Mouse (Mus musculus): ENCODE data around the gene Wee2. TPM values are rescaled to one million over a fixed set of nuclear protein-coding genes. Genes with fewer than 3 reads are reported as not detected.
A peak's percentile ranks its signal among the peaks of the same experiment; 100 is the strongest.

Gene Wee2
- polyA plus RNA-seq, 1 experiment, result not detected

DNA sequence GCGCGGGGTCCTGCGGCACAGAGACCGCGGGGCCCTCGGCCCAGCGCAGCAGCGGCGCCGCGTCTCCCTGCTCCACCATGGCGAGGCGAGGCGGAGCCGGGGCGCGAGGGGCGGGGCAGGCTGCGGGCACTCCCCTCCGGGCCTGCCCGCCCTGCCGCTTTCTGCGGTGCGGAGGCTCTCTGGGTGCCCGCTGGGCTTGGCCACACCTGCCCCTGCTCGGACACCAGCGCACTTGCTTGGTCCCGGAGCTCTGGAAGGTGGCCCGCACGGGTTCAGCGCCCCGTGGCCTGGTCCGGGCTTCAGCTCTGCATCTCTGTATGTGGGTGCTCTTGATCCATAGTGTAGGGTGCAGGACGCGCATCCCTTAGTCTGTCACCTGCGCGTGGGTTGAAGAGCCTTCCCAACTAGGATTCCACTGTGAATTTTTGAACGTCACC lies 2.8 kb upstream of the Wee2 start, which contains the start of gene E330009J07Rik:
Gene E330009J07Rik (minus strand): TSS at position 89 of the 437 bp plus-strand sequence.
- Histone ChIP-seq H3K36me3 (ENCODE audit: control insufficient read depth, insufficient read depth) (no peaks in the 10 kb centered on the region), H3ac (ENCODE audit: control insufficient read depth, insufficient read length, low read depth) (peak within 1 kb of the TSS; percentile 45), H3K4me3 (ENCODE audit: insufficient read depth, poor library complexity, severe bottlenecking) (peak within 1 kb of the TSS; percentile 44), H3K79me2 (ENCODE audit: control insufficient read depth, insufficient read depth) (no peaks in the 10 kb centered on the region), H3K79me3 (ENCODE audit: low read depth) (no peaks in the 10 kb centered on the region), H3K27me3 (ENCODE audit: control insufficient read depth, insufficient read depth, insufficient read length) (peaks cover 10% of the 10 kb centered on the region)
- no peak for TF ChIP-seq MAX (IDR thresholded peaks at IDR 0.05)
- TF ChIP-seq MYOG (IDR thresholded peaks at IDR 0.05; ENCODE audit: control insufficient read depth, extremely low read depth, insufficient read length), result no peak
- no peak for TF ChIP-seq USF1 (IDR thresholded peaks at IDR 0.05; ENCODE audit: low read depth)
- no peak for TF ChIP-seq CEBPB (IDR thresholded peaks at IDR 0.05; ENCODE audit: low read depth)
- TF ChIP-seq CTCF (IDR thresholded peaks at IDR 0.05; ENCODE audit: control insufficient read depth, insufficient read depth, insufficient read length), result no peak
- no peak for TF ChIP-seq MYOD1 (IDR thresholded peaks at IDR 0.05; ENCODE audit: control insufficient read depth, insufficient read length, low read depth)
- TF ChIP-seq FOSL1 (IDR thresholded peaks at IDR 0.05; ENCODE audit: insufficient read depth, low read length, poor library complexity, severe bottlenecking), result no peak

- H3ac ChIP-seq (ENCODE audit: control insufficient read depth, insufficient read length, low read depth), result no peak overlapping the region
- no peak overlapping the region for H3K4me3 ChIP-seq (ENCODE audit: insufficient read depth, poor library complexity, severe bottlenecking)
- H3K36me3 ChIP-seq (ENCODE audit: control insufficient read depth, insufficient read depth), result no peaks in the 10 kb centered on the region
- H3K79me3 ChIP-seq (ENCODE audit: low read depth), result no peaks in the 10 kb centered on the region
- no peaks in the 10 kb centered on the region for H3K79me2 ChIP-seq (ENCODE audit: control insufficient read depth, insufficient read depth)
- TF ChIP-seq CEBPB (IDR thresholded peaks at IDR 0.05; ENCODE audit: low read depth) (no peak), MAX (IDR thresholded peaks at IDR 0.05) (no peak), CTCF (IDR thresholded peaks at IDR 0.05; ENCODE audit: control insufficient read depth, insufficient read depth, insufficient read length) (no peak)
- H3K27me3 ChIP-seq (ENCODE audit: control insufficient read depth, insufficient read depth, insufficient read length), result peaks cover 15% of the 10 kb centered on the region
These were observed 843 bp downstream of the Wee2 start for GRCm38 (mm10) chr6:40439731-40440130.

- H3K79me2 ChIP-seq (ENCODE audit: control insufficient read depth, insufficient read depth), result no peaks in the 10 kb centered on the region
- no peaks in the 10 kb centered on the region for H3K79me3 ChIP-seq (ENCODE audit: low read depth)
- no peak overlapping the region for H3ac ChIP-seq (ENCODE audit: control insufficient read depth, insufficient read length, low read depth)
- TF ChIP-seq FOSL1 (IDR thresholded peaks at IDR 0.05; ENCODE audit: insufficient read depth, low read length, poor library complexity, severe bottlenecking) (no peak), CTCF (IDR thresholded peaks at IDR 0.05; ENCODE audit: control insufficient read depth, insufficient read depth, insufficient read length) (no peak), MYOG (IDR thresholded peaks at IDR 0.05; ENCODE audit: control insufficient read depth, extremely low read depth, insufficient read length) (no peak), USF1 (IDR thresholded peaks at IDR 0.05; ENCODE audit: low read depth) (no peak), MYOD1 (IDR thresholded peaks at IDR 0.05; ENCODE audit: control insufficient read depth, insufficient read length, low read depth) (no peak), CEBPB (IDR thresholded peaks at IDR 0.05; ENCODE audit: low read depth) (no peak)
- H3K27me3 ChIP-seq (ENCODE audit: control insufficient read depth, insufficient read depth, insufficient read length), result peaks cover 22% of the 10 kb centered on the region
- no peak overlapping the region for H3K4me3 ChIP-seq (ENCODE audit: insufficient read depth, poor library complexity, severe bottlenecking)
- no peaks in the 10 kb centered on the region for H3K36me3 ChIP-seq (ENCODE audit: control insufficient read depth, insufficient read depth)
These were observed 2.4 kb downstream of the Wee2 start for GRCm38 (mm10) chr6:40441276-40441675.

GRCm38 (mm10) chr6:40441755-40442154 lies 2.9 kb downstream of the Wee2 start:
- Histone ChIP-seq H3K79me3 (ENCODE audit: low read depth) (no peaks in the 10 kb centered on the region), H3ac (ENCODE audit: control insufficient read depth, insufficient read length, low read depth) (no peak overlapping the region), H3K4me3 (ENCODE audit: insufficient read depth, poor library complexity, severe bottlenecking) (no peak overlapping the region), H3K79me2 (ENCODE audit: control insufficient read depth, insufficient read depth) (no peaks in the 10 kb centered on the region), H3K36me3 (ENCODE audit: control insufficient read depth, insufficient read depth) (no peaks in the 10 kb centered on the region), H3K27me3 (ENCODE audit: control insufficient read depth, insufficient read depth, insufficient read length) (peaks cover 26% of the 10 kb centered on the region)
- TF ChIP-seq USF1 (IDR thresholded peaks at IDR 0.05; ENCODE audit: low read depth) (no peak), CTCF (IDR thresholded peaks at IDR 0.05; ENCODE audit: control insufficient read depth, insufficient read depth, insufficient read length) (no peak), MYOG (IDR thresholded peaks at IDR 0.05; ENCODE audit: control insufficient read depth, extremely low read depth, insufficient read length) (no peak), MYOD1 (IDR thresholded peaks at IDR 0.05; ENCODE audit: control insufficient read depth, insufficient read length, low read depth) (no peak), FOSL1 (IDR thresholded peaks at IDR 0.05; ENCODE audit: insufficient read depth, low read length, poor library complexity, severe bottlenecking) (no peak), MAX (IDR thresholded peaks at IDR 0.05) (no peak), CEBPB (IDR thresholded peaks at IDR 0.05; ENCODE audit: low read depth) (no peak)

GRCm38 (mm10) chr6:40443281-40443928 lies 4.5 kb downstream of the Wee2 start:
- Histone ChIP-seq H3K36me3 (ENCODE audit: control insufficient read depth, insufficient read depth) (no peaks in the 10 kb centered on the region), H3K79me2 (ENCODE audit: control insufficient read depth, insufficient read depth) (no peaks in the 10 kb centered on the region), H3K79me3 (ENCODE audit: low read depth) (no peaks in the 10 kb centered on the region), H3ac (ENCODE audit: control insufficient read depth, insufficient read length, low read depth) (no peak overlapping the region), H3K27me3 (ENCODE audit: control insufficient read depth, insufficient read depth, insufficient read length) (peaks cover 27% of the 10 kb centered on the region), H3K4me3 (ENCODE audit: insufficient read depth, poor library complexity, severe bottlenecking) (no peak overlapping the region)
- no peak for TF ChIP-seq CEBPB (IDR thresholded peaks at IDR 0.05; ENCODE audit: low read depth)
- no peak for TF ChIP-seq MYOD1 (IDR thresholded peaks at IDR 0.05; ENCODE audit: control insufficient read depth, insufficient read length, low read depth)
- no peak for TF ChIP-seq MYOG (IDR thresholded peaks at IDR 0.05; ENCODE audit: control insufficient read depth, extremely low read depth, insufficient read length)
- no peak for TF ChIP-seq MAX (IDR thresholded peaks at IDR 0.05)
- no peak for TF ChIP-seq USF1 (IDR thresholded peaks at IDR 0.05; ENCODE audit: low read depth)
- TF ChIP-seq CTCF (IDR thresholded peaks at IDR 0.05; ENCODE audit: control insufficient read depth, insufficient read depth, insufficient read length), result no peak
- no peak for TF ChIP-seq FOSL1 (IDR thresholded peaks at IDR 0.05; ENCODE audit: insufficient read depth, low read length, poor library complexity, severe bottlenecking)

DNA sequence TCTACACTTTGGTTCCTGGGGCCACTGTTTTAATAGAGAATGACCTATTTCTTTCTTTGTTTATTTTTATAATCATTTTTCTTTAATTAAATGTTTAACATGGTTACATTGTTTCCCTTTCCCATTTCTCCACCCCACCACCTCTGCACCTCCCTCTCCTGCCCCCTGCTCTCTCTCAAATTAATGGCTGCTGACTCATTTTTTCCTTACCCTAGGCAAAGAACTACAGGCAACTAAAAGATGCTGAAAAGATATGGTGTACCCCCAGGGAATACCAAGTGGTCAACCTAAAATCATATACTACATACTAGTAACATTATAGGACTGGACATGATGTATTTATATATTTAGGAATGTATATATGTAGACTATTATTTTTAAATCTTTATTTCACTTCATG lies 9.7 kb downstream of the Wee2 start:
- Histone ChIP-seq H3K4me3 (ENCODE audit: insufficient read depth, poor library complexity, severe bottlenecking) (no peak overlapping the region), H3K27me3 (ENCODE audit: control insufficient read depth, insufficient read depth, insufficient read length) (peaks cover 11% of the 10 kb centered on the region), H3K36me3 (ENCODE audit: control insufficient read depth, insufficient read depth) (no peaks in the 10 kb centered on the region), H3K79me3 (ENCODE audit: low read depth) (no peaks in the 10 kb centered on the region), H3ac (ENCODE audit: control insufficient read depth, insufficient read length, low read depth) (no peak overlapping the region), H3K79me2 (ENCODE audit: control insufficient read depth, insufficient read depth) (no peaks in the 10 kb centered on the region)
- TF ChIP-seq MAX (IDR thresholded peaks at IDR 0.05), result no peak
- TF ChIP-seq CEBPB (IDR thresholded peaks at IDR 0.05; ENCODE audit: low read depth), result no peak
- TF ChIP-seq CTCF (IDR thresholded peaks at IDR 0.05; ENCODE audit: control insufficient read depth, insufficient read depth, insufficient read length), result no peak
- no peak for TF ChIP-seq FOSL1 (IDR thresholded peaks at IDR 0.05; ENCODE audit: insufficient read depth, low read length, poor library complexity, severe bottlenecking)
